Mouse (Mus musculus) cerebellum, adult 2 months (tissue): ENCODE measurements around the gene Nadk. TPM values are rescaled to one million over a fixed set of nuclear protein-coding genes. Genes with fewer than 3 reads are reported as not detected.

Experiments used
- DNase-seq, 2 experiments: peaks; one replicate each; pipeline ENCODE4 v3.0.0; 2021
- H3K27ac ChIP-seq: fragments of 200-500 bp; 2 replicates; pipeline ENCODE4 v1.5.1; 2012; ENCODE audit warnings: low read length, control low read depth, inconsistent platforms; ENCODE audit not compliant: insufficient read depth
- H3K27me3 ChIP-seq: fragments of 200-500 bp; 2 replicates; pipeline ENCODE4 v1.6.1; 2012; ENCODE audit warnings: inconsistent platforms, mild to moderate bottlenecking, low read length, moderate library complexity; ENCODE audit not compliant: control insufficient read depth, insufficient read depth
- H3K4me1 ChIP-seq: fragments of 200-500 bp; 2 replicates; pipeline ENCODE4 v1.6.1; 2011; ENCODE audit warnings: low read length; ENCODE audit not compliant: control insufficient read depth, insufficient read depth
- H3K4me3 ChIP-seq: fragments of 200-500 bp; replicated peaks from 2 replicates; pipeline ENCODE3; 2011; ENCODE audit warnings: mild to moderate bottlenecking, low read depth, low read length, control low read depth; ENCODE audit not compliant: insufficient read depth
- CTCF ChIP-seq: fragments of 200-500 bp; IDR thresholded peaks from 2 replicates; pipeline ENCODE4 v1.5.1; 2011; ENCODE audit warnings: low read depth, mild to moderate bottlenecking, control low read depth, low read length, moderate library complexity, borderline replicate concordance; ENCODE audit not compliant: insufficient read depth
- POLR2A ChIP-seq: fragments of 200-500 bp; IDR thresholded peaks from 2 replicates; pipeline ENCODE4 v1.6.1; 2011; ENCODE audit warnings: low read length, control low read depth, borderline replicate concordance; ENCODE audit not compliant: insufficient read depth
- WGBS: fragments of 180-500 bp; shearing (Covaris S2); methylation state at CpG from one replicate; pipeline ENCODE4 v1.1.7; 2018; 5-methylcytosine and 5-hydroxymethylcytosine counted together
- polyA plus RNA-seq: library from polyadenylated mRNA; depleted of rRNA; stranded (reverse); fragments of >200 nt; gene quantifications from 2 replicates; pipeline ENCODE4 v1.2.3, GENCODE M21; 2012

The Nadk gene
- polyA plus RNA-seq, 1 experiment = 59.0 TPM

DNA sequence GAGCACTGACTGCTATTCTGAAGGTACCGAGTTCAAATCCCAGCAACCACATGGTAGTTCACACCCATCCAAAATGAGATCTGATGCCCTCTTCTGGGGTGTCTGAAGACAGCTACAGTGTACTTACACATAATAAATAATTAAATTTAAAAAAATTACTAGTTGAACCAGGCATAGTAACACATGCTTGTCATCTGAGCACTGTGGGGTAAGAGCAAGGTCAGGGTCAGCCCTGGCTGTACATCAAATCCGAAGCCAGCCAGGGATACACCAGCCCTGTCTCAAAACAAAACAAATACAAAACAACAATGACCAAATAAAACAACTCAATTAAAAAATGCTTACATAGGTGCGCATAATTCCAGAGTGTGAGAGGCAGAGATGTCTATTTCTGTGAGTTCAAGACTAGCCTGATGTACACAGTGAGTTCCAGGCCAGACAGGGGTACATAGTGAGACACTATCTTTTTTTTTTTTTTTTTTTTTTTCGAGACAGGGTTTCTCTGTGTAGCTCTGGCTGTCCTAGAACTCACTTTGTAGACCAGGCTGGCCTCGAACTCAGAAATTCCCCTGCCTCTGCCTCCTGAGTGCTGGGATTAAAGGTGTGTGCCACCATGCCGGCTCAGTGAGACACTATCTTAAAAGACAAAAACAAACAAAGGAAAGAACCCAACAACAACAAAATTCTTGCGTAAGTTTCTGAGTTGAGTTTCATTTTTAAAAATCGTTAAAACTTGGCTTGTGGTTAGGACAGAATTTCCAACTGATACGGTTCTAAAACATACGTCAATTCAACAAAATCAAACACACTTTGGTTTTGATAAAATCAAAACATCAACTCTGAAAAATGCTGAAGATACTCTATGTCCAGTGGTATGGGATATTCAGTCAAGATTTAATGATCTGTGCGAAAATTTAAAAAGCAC lies 38.0 kb downstream of the Nadk start:
- no peak for TF ChIP-seq CTCF
- no peak for TF ChIP-seq POLR2A
- no peak for DNase-seq
- WGBS = 79% methylated on average over 11 of the region's 11 CpGs
- Histone ChIP-seq H3K4me1 (no peaks in the 10 kb centered on the region; the same call in 1 of the 2 replicates), H3K27ac (peak overlapping the region; percentile 22; the same call in 1 of the 2 replicates), H3K27me3 (no peaks in the 10 kb centered on the region), H3K4me3 (peak overlapping the region; percentile 82)

GRCm38 (mm10) chr4:155601091-155601996 lies 39.2 kb downstream of the Nadk start, which contains the start of gene Slc35e2:
Gene Slc35e2, plus strand, starts transcription at chr4:155601416.
- peak within 1 kb of the TSS; percentile 82 for H3K4me3 ChIP-seq
- TF ChIP-seq CTCF (no peak), POLR2A (peak; percentile 93; the same call in 1 of the 2 replicates)
- H3K27me3 ChIP-seq = no peaks in the 10 kb centered on the region
- DNase-seq = peak; percentile 92 to 99
- H3K27ac ChIP-seq = peak within 1 kb of the TSS; percentile 98
- H3K4me1 ChIP-seq = no peaks in the 10 kb centered on the region; the same call in 1 of the 2 replicates
- WGBS = under 1% methylated on average over 64 of the region's 65 CpGs

DNA sequence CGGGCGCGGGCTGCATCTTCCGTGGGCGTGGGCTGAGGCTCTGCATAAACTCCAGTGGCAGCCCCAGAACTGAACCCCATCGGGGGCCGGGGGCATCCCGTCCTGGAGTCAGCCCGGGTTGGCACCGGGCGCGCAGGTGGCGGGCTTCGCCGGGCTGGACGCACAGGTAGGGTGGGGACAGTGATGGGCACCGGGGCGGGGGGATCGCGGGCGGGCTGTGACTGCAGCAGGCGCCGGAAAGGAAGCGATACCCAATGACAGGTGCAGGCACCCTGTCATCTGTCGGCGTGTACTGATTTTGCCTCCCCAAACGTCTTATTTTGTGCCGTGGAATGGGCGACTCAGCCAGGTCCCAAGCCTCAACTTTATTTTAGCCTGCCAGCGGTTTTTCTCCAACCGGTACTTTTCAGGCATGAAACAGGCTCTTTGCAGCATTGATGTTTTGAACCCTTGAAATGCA lies 39.8 kb downstream of the Nadk start:
- no peak for TF ChIP-seq POLR2A
- Histone ChIP-seq H3K27ac (peak overlapping the region; percentile 77), H3K4me1 (no peaks in the 10 kb centered on the region; the same call in 1 of the 2 replicates), H3K4me3 (peak overlapping the region; percentile 82), H3K27me3 (no peaks in the 10 kb centered on the region)
- WGBS = 1% methylated on average over 31 of the region's 31 CpGs
- no peak for DNase-seq

- 65% methylated on average over 1 of the region's 1 CpGs for whole genome bisulfite sequencing
- Histone ChIP-seq H3K27ac (no peak overlapping the region), H3K4me1 (no peaks in the 10 kb centered on the region; the same call in 1 of the 2 replicates), H3K4me3 (no peak overlapping the region), H3K27me3 (no peaks in the 10 kb centered on the region)
- no peak for TF ChIP-seq POLR2A
- no peak for TF ChIP-seq CTCF
- DNase-seq = no peak
Measured at GRCm38 (mm10) chr4:155602753-155603152, 40.6 kb downstream of the Nadk start.

- DNase-seq = no peak
- TF ChIP-seq POLR2A (no peak), CTCF (no peak)
- no peaks in the 10 kb centered on the region for H3K27me3 ChIP-seq
- no peak overlapping the region for H3K4me3 ChIP-seq
- 90% methylated on average over 6 of the region's 6 CpGs for WGBS
- no peak overlapping the region for H3K27ac ChIP-seq
- no peaks in the 10 kb centered on the region; the same call in 1 of the 2 replicates for H3K4me1 ChIP-seq
Measured at GRCm38 (mm10) chr4:155603801-155604200, 41.6 kb downstream of the Nadk start.

DNA sequence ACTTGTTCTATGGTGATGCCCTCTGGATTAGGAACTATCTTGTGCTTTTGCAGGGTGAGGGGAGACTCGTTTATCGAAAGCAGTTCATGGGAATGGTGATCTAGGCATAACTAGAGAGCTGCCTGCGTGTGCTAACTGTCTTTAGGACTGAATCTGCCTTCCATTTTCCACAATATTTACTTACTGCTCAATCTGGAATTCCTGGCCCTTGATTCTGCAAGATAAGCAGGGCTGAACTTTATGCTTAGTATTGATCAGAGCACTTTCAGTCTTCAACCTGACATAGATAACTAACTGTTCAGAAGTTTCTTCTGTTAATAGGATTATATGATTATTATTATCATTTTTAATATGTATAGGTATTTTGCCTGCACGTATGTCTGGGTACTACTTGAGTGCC lies 43.0 kb downstream of the Nadk start:
- 94% methylated on average over 4 of the region's 4 CpGs for WGBS
- DNase-seq = no peak
- TF ChIP-seq CTCF = no peak
- no peak for TF ChIP-seq POLR2A

GRCm38 (mm10) chr4:155606825-155607224 lies 44.6 kb downstream of the Nadk start:
- Histone ChIP-seq H3K4me1 (no peaks in the 10 kb centered on the region; the same call in 1 of the 2 replicates), H3K4me3 (no peak overlapping the region), H3K27ac (no peak overlapping the region), H3K27me3 (no peaks in the 10 kb centered on the region)
- no peak for DNase-seq
- 13% methylated on average over 2 of the region's 2 CpGs for WGBS
- no peak for TF ChIP-seq POLR2A
- TF ChIP-seq CTCF = no peak

More for the DNA sequence above, 43.0 kb downstream of the Nadk start:
- Histone ChIP-seq H3K4me1 (no peaks in the 10 kb centered on the region; the same call in 1 of the 2 replicates), H3K27ac (no peak overlapping the region), H3K4me3 (no peak overlapping the region), H3K27me3 (no peaks in the 10 kb centered on the region)
